Mouse (Mus musculus): Measurements from ENCODE around the gene Ttll6. TPM values are rescaled to one million over a fixed set of nuclear protein-coding genes. Genes with fewer than 3 reads are reported as not detected.

Gene Ttll6
- polyA plus RNA-seq, 1 experiment from 2014 or later, result 0.99 TPM

- H3K9me3 ChIP-seq (ENCODE audit: low read length), result no peaks in the 10 kb centered on the region
- H3K9ac ChIP-seq (replicated peaks; ENCODE audit: low read depth), result no peak overlapping the region
- WGBS, result 54% methylated on average over 6 of the region's 6 CpGs
- ATAC-seq (no peak), DNase-seq (ENCODE audit: low spot score) (no peak)
- H3K4me3 ChIP-seq (ENCODE audit: low read depth, low read length), result no peak overlapping the region
- peaks cover 14% of the 10 kb centered on the region for H3K27me3 ChIP-seq (replicated peaks; ENCODE audit: insufficient read depth, low read length)
- no peak overlapping the region for H3K27ac ChIP-seq (ENCODE audit: low read length)
- no peak for TF ChIP-seq CTCF (IDR thresholded peaks at IDR 0.05)
- TF ChIP-seq EP300 (IDR thresholded peaks at IDR 0.05), result no peak
- H3K36me3 ChIP-seq (ENCODE audit: insufficient read depth, low read length), result no peaks in the 10 kb centered on the region
- no peak overlapping the region for H3K4me2 ChIP-seq (replicated peaks; ENCODE audit: low read depth, low read length)
- H3K4me1 ChIP-seq (ENCODE audit: insufficient read depth, low read depth, low read length), result no peaks in the 10 kb centered on the region
Measured at GRCm38 (mm10) chr11:96147471-96147870, 13.9 kb downstream of the Ttll6 start.

DNA sequence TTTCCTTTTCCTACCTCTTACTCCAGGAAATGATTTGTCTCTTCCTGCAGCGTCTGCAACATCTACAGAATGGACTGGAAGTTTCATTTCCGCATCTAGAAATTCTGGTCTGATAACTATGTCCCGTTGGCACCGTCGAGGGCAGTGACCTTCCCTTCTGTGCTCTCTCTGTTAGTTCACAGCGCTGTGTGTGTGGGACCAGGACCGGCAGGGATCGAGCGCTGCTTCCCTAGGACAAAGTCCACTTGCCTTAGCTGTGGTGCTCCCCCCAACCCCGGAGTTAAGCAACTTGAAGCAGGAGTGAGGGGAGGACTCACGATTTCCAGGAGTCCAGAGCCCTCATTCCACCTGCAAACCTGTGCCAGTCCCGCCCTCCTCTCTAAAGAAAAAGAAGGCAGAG, 31.2 kb downstream of the Ttll6 start:
- Histone ChIP-seq H3K27ac (ENCODE audit: low read length) (no peak overlapping the region), H3K27me3 (replicated peaks; ENCODE audit: insufficient read depth, low read length) (peaks cover 37% of the 10 kb centered on the region), H3K4me2 (replicated peaks; ENCODE audit: low read depth, low read length) (no peak overlapping the region), H3K9me3 (ENCODE audit: low read length) (no peaks in the 10 kb centered on the region; the same call in 1 of the 2 replicates), H3K4me3 (ENCODE audit: low read depth, low read length) (no peak overlapping the region), H3K4me1 (ENCODE audit: insufficient read depth, low read depth, low read length) (no peaks in the 10 kb centered on the region), H3K36me3 (ENCODE audit: insufficient read depth, low read length) (no peaks in the 10 kb centered on the region), H3K9ac (replicated peaks; ENCODE audit: low read depth) (no peak overlapping the region)
- 51% methylated on average over 12 of the region's 12 CpGs for WGBS
- TF ChIP-seq EP300 (IDR thresholded peaks at IDR 0.05) (no peak), CTCF (IDR thresholded peaks at IDR 0.05) (no peak)
- DNase-seq (ENCODE audit: low spot score) (no peak), ATAC-seq (no peak)

DNA sequence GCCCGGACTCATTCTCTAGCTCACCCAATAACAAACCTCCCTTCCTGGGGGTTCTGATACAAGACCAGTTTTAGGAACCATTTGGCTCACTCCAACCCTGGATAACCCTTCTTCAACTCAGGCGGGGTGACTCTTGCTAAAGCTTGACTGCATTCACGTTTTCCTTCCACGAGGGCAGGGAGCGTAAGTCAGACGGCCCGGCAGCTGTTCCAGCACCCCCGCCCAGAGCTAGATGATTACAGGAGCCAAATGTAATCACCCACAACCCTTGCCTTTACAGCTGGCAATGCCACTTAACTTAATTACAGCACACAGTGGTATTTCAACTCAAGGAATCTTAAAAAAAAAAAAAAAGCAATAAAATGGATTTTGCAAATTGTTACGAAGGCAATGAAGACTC, 34.5 kb downstream of the Ttll6 start:
- ATAC-seq (no peak), DNase-seq (ENCODE audit: low spot score) (no peak)
- Histone ChIP-seq H3K36me3 (ENCODE audit: insufficient read depth, low read length) (no peaks in the 10 kb centered on the region), H3K9me3 (ENCODE audit: low read length) (no peaks in the 10 kb centered on the region; the same call in 1 of the 2 replicates), H3K4me1 (ENCODE audit: insufficient read depth, low read depth, low read length) (no peaks in the 10 kb centered on the region), H3K4me3 (ENCODE audit: low read depth, low read length) (no peak overlapping the region), H3K9ac (replicated peaks; ENCODE audit: low read depth) (no peak overlapping the region), H3K27me3 (replicated peaks; ENCODE audit: insufficient read depth, low read length) (peaks cover 58% of the 10 kb centered on the region), H3K4me2 (replicated peaks; ENCODE audit: low read depth, low read length) (no peak overlapping the region), H3K27ac (ENCODE audit: low read length) (no peak overlapping the region)
- TF ChIP-seq CTCF (IDR thresholded peaks at IDR 0.05) (no peak), EP300 (IDR thresholded peaks at IDR 0.05) (no peak)
- 30% methylated on average over 9 of the region's 9 CpGs for WGBS

DNA sequence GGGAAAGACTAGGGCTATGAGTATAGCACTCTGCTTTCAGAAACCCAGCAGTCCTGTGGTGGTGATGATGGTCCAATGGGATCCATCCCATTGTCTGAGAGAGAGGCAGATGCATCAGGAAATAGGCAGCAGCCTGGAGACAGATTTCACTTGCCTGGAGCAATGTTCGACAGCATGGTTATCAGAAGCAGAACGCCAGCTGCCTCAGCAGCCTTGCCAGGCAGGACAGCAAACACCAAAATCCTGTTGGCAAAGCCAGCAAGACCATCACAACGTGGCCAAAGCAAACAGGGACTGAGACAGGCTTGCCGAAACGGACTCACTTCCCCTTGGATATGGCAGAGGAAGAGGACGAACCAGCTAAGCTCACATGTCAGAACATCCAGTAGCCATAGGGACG, 35.4 kb downstream of the Ttll6 start:
- no peaks in the 10 kb centered on the region; the same call in 1 of the 2 replicates for H3K9me3 ChIP-seq (ENCODE audit: low read length)
- no peak overlapping the region for H3K4me2 ChIP-seq (replicated peaks; ENCODE audit: low read depth, low read length)
- no peak for DNase-seq (ENCODE audit: low spot score)
- no peak for ATAC-seq
- WGBS, result 14% methylated on average over 7 of the region's 7 CpGs
- H3K27me3 ChIP-seq (replicated peaks; ENCODE audit: insufficient read depth, low read length), result peaks cover 67% of the 10 kb centered on the region
- TF ChIP-seq EP300 (IDR thresholded peaks at IDR 0.05), result no peak
- TF ChIP-seq CTCF (IDR thresholded peaks at IDR 0.05), result no peak
- no peaks in the 10 kb centered on the region for H3K36me3 ChIP-seq (ENCODE audit: insufficient read depth, low read length)
- no peak overlapping the region for H3K4me3 ChIP-seq (ENCODE audit: low read depth, low read length)
- no peak overlapping the region for H3K9ac ChIP-seq (replicated peaks; ENCODE audit: low read depth)
- H3K4me1 ChIP-seq (ENCODE audit: insufficient read depth, low read depth, low read length), result no peaks in the 10 kb centered on the region
- no peak overlapping the region for H3K27ac ChIP-seq (ENCODE audit: low read length)

DNA sequence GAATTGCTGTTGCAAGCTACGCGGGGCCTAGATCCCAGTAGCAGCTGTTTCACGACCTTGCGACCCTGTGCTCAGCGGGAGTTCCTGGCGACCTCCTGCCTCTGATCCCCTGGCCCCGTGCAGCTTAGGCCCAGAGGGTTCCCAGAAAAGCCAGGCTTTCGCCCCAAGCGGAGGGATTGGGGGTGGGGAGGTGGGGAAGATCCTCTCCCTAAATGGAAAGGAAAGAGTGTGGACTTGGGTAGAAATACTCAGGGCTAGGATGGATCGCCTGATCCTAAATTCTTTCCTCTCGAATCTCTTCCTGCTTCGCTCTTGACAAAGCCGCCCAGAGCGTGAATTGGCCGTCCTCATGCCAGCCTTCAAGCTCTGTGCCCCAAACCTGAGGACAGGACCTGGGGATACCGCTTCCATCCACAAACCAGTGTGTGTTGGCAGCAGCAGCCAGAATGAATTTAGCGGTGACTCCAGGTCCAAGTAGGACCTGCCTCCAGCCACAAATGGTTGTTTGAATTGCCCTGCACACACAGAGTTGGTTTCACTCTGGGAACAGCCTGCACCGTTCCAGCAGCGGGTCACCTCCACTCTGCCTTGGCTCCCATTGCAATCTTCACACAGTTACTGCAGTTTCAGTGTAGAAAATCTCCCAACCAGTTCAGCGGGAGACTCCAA, 37.3 kb downstream of the Ttll6 start:
- H3K4me2 ChIP-seq (replicated peaks; ENCODE audit: low read depth, low read length), result no peak overlapping the region
- H3K27me3 ChIP-seq (replicated peaks; ENCODE audit: insufficient read depth, low read length), result peaks cover 74% of the 10 kb centered on the region
- no peak overlapping the region for H3K9ac ChIP-seq (replicated peaks; ENCODE audit: low read depth)
- H3K36me3 ChIP-seq (ENCODE audit: insufficient read depth, low read length), result no peaks in the 10 kb centered on the region
- no peak for ATAC-seq
- H3K4me1 ChIP-seq (ENCODE audit: insufficient read depth, low read depth, low read length), result no peaks in the 10 kb centered on the region
- H3K4me3 ChIP-seq (ENCODE audit: low read depth, low read length), result no peak overlapping the region
- no peak for DNase-seq (ENCODE audit: low spot score)
- no peak overlapping the region for H3K27ac ChIP-seq (ENCODE audit: low read length)
- WGBS, result 3% methylated on average over 20 of the region's 20 CpGs
- H3K9me3 ChIP-seq (ENCODE audit: low read length), result no peaks in the 10 kb centered on the region; the same call in 1 of the 2 replicates
- TF ChIP-seq EP300 (IDR thresholded peaks at IDR 0.05) (no peak), CTCF (IDR thresholded peaks at IDR 0.05) (no peak)

DNA sequence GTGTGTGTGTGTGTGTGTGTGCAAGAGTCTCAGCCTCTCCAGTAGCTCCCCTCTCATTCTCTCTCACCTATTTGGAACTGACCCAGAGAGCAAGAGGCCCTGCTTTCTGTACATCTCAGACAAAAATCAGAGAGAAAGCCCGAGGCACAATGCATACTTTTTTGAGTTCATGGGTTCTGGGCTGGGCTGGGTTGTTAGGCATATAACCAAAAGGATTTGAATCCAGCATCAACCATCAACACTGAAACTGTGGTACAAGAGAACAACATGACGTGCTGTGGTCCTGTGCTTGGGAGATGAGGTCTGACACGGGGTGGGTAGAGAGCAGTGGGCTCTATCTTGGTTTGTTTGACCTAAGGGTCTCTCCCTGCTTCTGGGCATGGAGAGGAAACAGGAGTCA, 38.0 kb downstream of the Ttll6 start:
- 13% methylated on average over 3 of the region's 3 CpGs for WGBS
- Histone ChIP-seq H3K4me1 (ENCODE audit: insufficient read depth, low read depth, low read length) (no peaks in the 10 kb centered on the region), H3K27me3 (replicated peaks; ENCODE audit: insufficient read depth, low read length) (peaks cover 76% of the 10 kb centered on the region), H3K4me3 (ENCODE audit: low read depth, low read length) (no peak overlapping the region), H3K36me3 (ENCODE audit: insufficient read depth, low read length) (no peaks in the 10 kb centered on the region), H3K27ac (ENCODE audit: low read length) (no peak overlapping the region), H3K4me2 (replicated peaks; ENCODE audit: low read depth, low read length) (no peak overlapping the region), H3K9me3 (ENCODE audit: low read length) (no peaks in the 10 kb centered on the region), H3K9ac (replicated peaks; ENCODE audit: low read depth) (no peak overlapping the region)
- TF ChIP-seq EP300 (IDR thresholded peaks at IDR 0.05), result no peak
- ATAC-seq (no peak), DNase-seq (ENCODE audit: low spot score) (no peak)
